Comparison of ENCODE assay signal across 19 mouse cellular contexts in genomic region chr11:6963600-6963999, GRCm38 (mm10).
DNase-seq lines count a peak whose midpoint lies in the region; ATAC-seq and TF ChIP-seq lines count a peak whose summit lies in the region.
"Had no signal": no experiment of that assay in that cellular context is flagged by ENCODE, and none has a peak within 500 bp of the region (broad histone marks: within the 10 kb centered on the region; RNA-seq: fewer than 3 reads in every experiment).

No protein-coding gene starts in this region.

- no peak overlapping the region for H3K4me2 ChIP-seq in heart, embryonic 12.5 days
- no peak overlapping the region for H3K4me2 ChIP-seq in lung, embryonic 14.5 days
- H3K4me2 ChIP-seq: embryonic facial prominence, embryonic 15.5 days; forebrain, embryonic 12.5 days; heart, embryonic 15.5 days; hindbrain, embryonic 13.5 days had no signal

- H3K36me3 ChIP-seq in heart, embryonic 12.5 days, result no peaks in the 10 kb centered on the region
- no peaks in the 10 kb centered on the region for H3K36me3 ChIP-seq in lung, embryonic 14.5 days (ENCODE audit: insufficient read depth)
- no peaks in the 10 kb centered on the region for H3K36me3 ChIP-seq in limb, embryonic 10.5 days
- no peaks in the 10 kb centered on the region for H3K36me3 ChIP-seq in kidney, adult 2 months (ENCODE audit: control insufficient read depth, insufficient read depth, low read length)
- H3K36me3 ChIP-seq: embryonic facial prominence, embryonic 15.5 days; forebrain, embryonic 12.5 days; heart, embryonic 15.5 days; hindbrain, embryonic 13.5 days had no signal

- peak; percentile 31 for DNase-seq in heart, adult 11 months
- peak; percentile 17 for DNase-seq in lung, embryonic 14.5 days
- DNase-seq in lung, postnatal 25 days (ENCODE audit: low spot score), result no peak
- DNase-seq in NIH3T3 (ENCODE audit: low read depth), result peak; percentile 48
- peak; percentile 3 for DNase-seq in limb, embryonic 10.5 days (ENCODE audit: low spot score)
- no peak for DNase-seq in kidney, adult 2 months
- DNase-seq in spleen, adult 18-20 months, result no peak
- DNase-seq: adrenal gland, postnatal 14 days; embryo, embryonic 11 days; gastrocnemius, postnatal 14 days; heart, postnatal 14 days had no signal

- no peak for TF ChIP-seq CTCF in lung, embryonic 14.5 days (IDR thresholded peaks at IDR 0.05; ENCODE audit: low read depth)
- TF ChIP-seq CTCF in kidney, adult 2 months (conservative IDR thresholded peaks at IDR 0.05; ENCODE audit: insufficient read depth, insufficient read length, low read depth, low read length), result no peak

- H3K9me3 ChIP-seq in heart, embryonic 12.5 days (replicated peaks), result peaks cover 8% of the 10 kb centered on the region; the same call in 1 of the 2 replicates
- no peaks in the 10 kb centered on the region for H3K9me3 ChIP-seq in lung, embryonic 14.5 days (ENCODE audit: low read depth, low read length)
- H3K9me3 ChIP-seq in limb, embryonic 10.5 days (replicated peaks), result no peaks in the 10 kb centered on the region
- H3K9me3 ChIP-seq: embryonic facial prominence, embryonic 15.5 days; forebrain, embryonic 12.5 days; heart, embryonic 15.5 days; hindbrain, embryonic 13.5 days had no signal

- no peak overlapping the region for H3K27ac ChIP-seq in heart, embryonic 12.5 days (ENCODE audit: poor library complexity, severe bottlenecking)
- H3K27ac ChIP-seq in lung, embryonic 14.5 days (ENCODE audit: low read depth), result no peak overlapping the region
- H3K27ac ChIP-seq in limb, embryonic 10.5 days, result no peak overlapping the region
- H3K27ac ChIP-seq in kidney, adult 2 months (ENCODE audit: insufficient read depth, low read depth, low read length), result no peak overlapping the region
- H3K27ac ChIP-seq: embryonic facial prominence, embryonic 15.5 days; forebrain, embryonic 12.5 days; heart, embryonic 15.5 days; hindbrain, embryonic 13.5 days; hindbrain, postnatal 0 days had no signal

- H3K27me3 ChIP-seq in heart, embryonic 12.5 days (replicated peaks), result no peaks in the 10 kb centered on the region
- H3K27me3 ChIP-seq in lung, embryonic 14.5 days (ENCODE audit: insufficient read depth, low read length), result no peaks in the 10 kb centered on the region
- H3K27me3 ChIP-seq in limb, embryonic 10.5 days (ENCODE audit: low read depth, poor library complexity, severe bottlenecking), result no peaks in the 10 kb centered on the region
- H3K27me3 ChIP-seq in kidney, adult 2 months (replicated peaks; ENCODE audit: control insufficient read depth, insufficient read depth, low read length), result no peaks in the 10 kb centered on the region; the same call in 1 of the 2 replicates
- H3K27me3 ChIP-seq: embryonic facial prominence, embryonic 15.5 days; forebrain, embryonic 12.5 days; heart, embryonic 15.5 days; hindbrain, embryonic 13.5 days had no signal

- no peak for TF ChIP-seq POLR2A in kidney, adult 2 months (IDR thresholded peaks at IDR 0.05; ENCODE audit: low read depth, low read length)

- WGBS in heart, embryonic 12.5 days, result 64% methylated on average over 3 of the region's 3 CpGs
- 48% methylated on average over 3 of the region's 3 CpGs for WGBS in lung, embryonic 14.5 days
- WGBS in limb, embryonic 10.5 days, result 89% methylated on average over 3 of the region's 3 CpGs
- 78% methylated on average over 3 of the region's 3 CpGs for WGBS in kidney, adult 2 months

- H3K4me3 ChIP-seq in heart, embryonic 12.5 days, result no peak overlapping the region
- no peak overlapping the region for H3K4me3 ChIP-seq in lung, embryonic 14.5 days (ENCODE audit: low read depth, low read length)
- H3K4me3 ChIP-seq in limb, embryonic 10.5 days, result no peak overlapping the region
- H3K4me3 ChIP-seq in kidney, adult 2 months (ENCODE audit: insufficient read depth, low read depth, low read length), result no peak overlapping the region
- H3K4me3 ChIP-seq: embryonic facial prominence, embryonic 15.5 days; forebrain, embryonic 12.5 days; heart, embryonic 15.5 days; hindbrain, embryonic 13.5 days had no signal

- no peak for ATAC-seq in heart, embryonic 12.5 days (ENCODE audit: insufficient number of reproducible peaks, low FRiP score)
- ATAC-seq in lung, embryonic 14.5 days (ENCODE audit: insufficient read depth), result no peak
- ATAC-seq: activated CD4-positive, CD25-positive, alpha-beta regulatory T cell, adult 4 months; forebrain, embryonic 16.5 days; hindbrain, postnatal 0 days had no signal

- no peak overlapping the region for H3K9ac ChIP-seq in heart, embryonic 12.5 days
- no peak overlapping the region for H3K9ac ChIP-seq in lung, embryonic 14.5 days
- H3K9ac ChIP-seq: embryonic facial prominence, embryonic 15.5 days; forebrain, embryonic 12.5 days; heart, embryonic 15.5 days; hindbrain, embryonic 13.5 days had no signal

- no peaks in the 10 kb centered on the region for H3K4me1 ChIP-seq in heart, embryonic 12.5 days (replicated peaks)
- no peaks in the 10 kb centered on the region for H3K4me1 ChIP-seq in lung, embryonic 14.5 days (ENCODE audit: insufficient read depth)
- H3K4me1 ChIP-seq in limb, embryonic 10.5 days, result no peaks in the 10 kb centered on the region
- H3K4me1 ChIP-seq in kidney, adult 2 months (ENCODE audit: control insufficient read depth, insufficient read depth, low read length), result no peaks in the 10 kb centered on the region
- H3K4me1 ChIP-seq: embryonic facial prominence, embryonic 15.5 days; forebrain, embryonic 12.5 days; heart, embryonic 15.5 days; hindbrain, embryonic 13.5 days had no signal

Comparison
In these comparisons a context has a peak if more than half of its experiments do, and no peak if none do; other contexts are left out.
1. DNase-seq: peak in heart, adult 11 months (single experiment), lung, embryonic 14.5 days (single experiment), NIH3T3 (single experiment) and limb, embryonic 10.5 days (single experiment); none in lung, postnatal 25 days (single experiment), kidney, adult 2 months (single experiment) and spleen, adult 18-20 months (0 of 2).